Mouse (Mus musculus) G1E (cell line): ENCODE measurements around the gene Col19a1. TPM values are rescaled to one million over a fixed set of nuclear protein-coding genes. Genes with fewer than 3 reads are reported as not detected.

Experiments
- ATAC-seq: 2 replicates; pipeline ENCODE4 v1.8.0; 2016; ENCODE audit warnings: mild to moderate bottlenecking; ENCODE audit not compliant: insufficient number of reproducible peaks, poor library complexity, low FRiP score, severe bottlenecking; ENCODE audit errors: extremely low read depth
- DNase-seq: peaks from one replicate; pipeline ENCODE4 v3.0.0; 2012; ENCODE audit warnings: low spot score
- H3K27me3 ChIP-seq: 2 replicates; pipeline ENCODE4 v1.6.1; 2012; ENCODE audit warnings: mild to moderate bottlenecking, low read length, inconsistent platforms; ENCODE audit not compliant: insufficient read depth
- H3K36me3 ChIP-seq: replicated peaks from 2 replicates; pipeline ENCODE3; 2012; ENCODE audit warnings: mild to moderate bottlenecking, inconsistent platforms
- H3K4me1 ChIP-seq: 2 replicates; pipeline ENCODE4 v1.6.1; 2012; ENCODE audit warnings: low read depth, low read length, inconsistent platforms, mixed read lengths; ENCODE audit not compliant: insufficient read depth
- H3K4me3 ChIP-seq: 2 replicates; pipeline ENCODE4 v1.5.1; 2012; ENCODE audit warnings: low read depth, mild to moderate bottlenecking, inconsistent platforms, low read length, moderate library complexity, mixed read lengths
- H3K9me3 ChIP-seq: replicated peaks from 2 replicates; pipeline ENCODE4 v1.6.1; 2012; ENCODE audit warnings: inconsistent platforms
- CTCF ChIP-seq: IDR thresholded peaks from 2 replicates; pipeline ENCODE4 v1.5.1; 2012; ENCODE audit warnings: low read depth, low read length, inconsistent platforms, mixed read lengths
- GATA1 ChIP-seq: IDR thresholded peaks from 2 replicates; pipeline ENCODE4 v1.6.1; 2012; ENCODE audit warnings: borderline replicate concordance, low read length, inconsistent platforms, mixed read lengths
- GATA2 ChIP-seq: IDR thresholded peaks from 2 replicates; pipeline ENCODE4 v1.6.1; 2012; ENCODE audit warnings: low read depth, low read length, inconsistent platforms, borderline replicate concordance
- POLR2AphosphoS5 ChIP-seq: IDR thresholded peaks from 2 replicates; pipeline ENCODE4 v1.6.1; 2012; ENCODE audit warnings: low read depth, low read length, inconsistent platforms; ENCODE audit not compliant: insufficient replicate concordance
- TAL1 ChIP-seq: conservative IDR thresholded peaks from 2 replicates; pipeline ENCODE4 v1.6.1; 2012; ENCODE audit warnings: low read depth, low read length, inconsistent platforms, mixed read lengths
- polyA plus RNA-seq: library from polyadenylated mRNA; stranded (reverse); fragments of >175 nt; gene quantifications from 2 replicates; pipeline ENCODE4 v1.2.3, GENCODE M21; 2012
- total RNA-seq, 2 experiments: library from RNA; stranded (forward) in 1 of 2; stranded (reverse) in 1 of 2; fragments of 200-1000 nt in 1 of 2; fragments of >200 nt in 1 of 2; fragmentation: Nextera tagmentation in 1 of 2; gene quantifications; 2 replicates each; pipeline ENCODE4 v1.2.3; 2014 to 2017

Gene Col19a1
- total and polyA plus RNA-seq, 3 experiments: 0.22 TPM; not detected in 2

- Histone ChIP-seq H3K4me3 (no peak overlapping the region), H3K9me3 (no peaks in the 10 kb centered on the region), H3K36me3 (no peaks in the 10 kb centered on the region), H3K27me3 (no peaks in the 10 kb centered on the region), H3K4me1 (no peaks in the 10 kb centered on the region)
- DNase-seq (no peak), ATAC-seq (no peak)
- no peak for TF ChIP-seq CTCF
- no peak for TF ChIP-seq GATA2
- TF ChIP-seq TAL1: no peak
- TF ChIP-seq GATA1: no peak
- TF ChIP-seq POLR2AphosphoS5: no peak
Measured at GRCm38 (mm10) chr1:24303077-24303476, 284.2 kb downstream of the Col19a1 start.

- H3K4me3 ChIP-seq: no peak overlapping the region
- no peak for DNase-seq
Measured at GRCm38 (mm10) chr1:24302674-24303073, 284.6 kb downstream of the Col19a1 start.

GRCm38 (mm10) chr1:24300700-24301099, 286.6 kb downstream of the Col19a1 start:
- no peaks in the 10 kb centered on the region for H3K9me3 ChIP-seq
- ATAC-seq (no peak), DNase-seq (no peak)
- H3K4me3 ChIP-seq: no peak overlapping the region
- H3K36me3 ChIP-seq: no peaks in the 10 kb centered on the region
- H3K27me3 ChIP-seq: no peaks in the 10 kb centered on the region
- no peaks in the 10 kb centered on the region for H3K4me1 ChIP-seq
- TF ChIP-seq POLR2AphosphoS5 (no peak), CTCF (peak; percentile 34), TAL1 (no peak), GATA2 (no peak), GATA1 (no peak)

More at GRCm38 (mm10) chr1:24302674-24303073, 284.6 kb downstream of the Col19a1 start:
- TF ChIP-seq CTCF (peak; percentile 58), POLR2AphosphoS5 (no peak)
- H3K36me3 ChIP-seq: no peaks in the 10 kb centered on the region
- no peaks in the 10 kb centered on the region for H3K27me3 ChIP-seq
- H3K4me1 ChIP-seq: no peaks in the 10 kb centered on the region
- ATAC-seq: 0 out of 2 replicates have a peak, but pooled peaks have one; percentile 34
- H3K9me3 ChIP-seq: no peaks in the 10 kb centered on the region

GRCm38 (mm10) chr1:24294979-24295942, 292.0 kb downstream of the Col19a1 start:
- ATAC-seq: no peak
- no peak for TF ChIP-seq GATA1
- TF ChIP-seq TAL1: no peak
- no peak for TF ChIP-seq POLR2AphosphoS5
- no peak for TF ChIP-seq CTCF
- TF ChIP-seq GATA2: no peak
- H3K4me1 ChIP-seq: no peaks in the 10 kb centered on the region
- H3K4me3 ChIP-seq: no peak overlapping the region
- no peak for DNase-seq
- H3K9me3 ChIP-seq: no peaks in the 10 kb centered on the region
- no peaks in the 10 kb centered on the region for H3K27me3 ChIP-seq
- H3K36me3 ChIP-seq: no peaks in the 10 kb centered on the region

GRCm38 (mm10) chr1:24292515-24292914, 294.8 kb downstream of the Col19a1 start:
- no peaks in the 10 kb centered on the region for H3K9me3 ChIP-seq
- ATAC-seq (no peak), DNase-seq (no peak)
- no peaks in the 10 kb centered on the region for H3K4me1 ChIP-seq
- H3K36me3 ChIP-seq: no peaks in the 10 kb centered on the region
- no peaks in the 10 kb centered on the region for H3K27me3 ChIP-seq
- no peak for TF ChIP-seq GATA2
- TF ChIP-seq CTCF: no peak
- TF ChIP-seq POLR2AphosphoS5: no peak
- no peak for TF ChIP-seq TAL1
- no peak for TF ChIP-seq GATA1
- no peak overlapping the region for H3K4me3 ChIP-seq

GRCm38 (mm10) chr1:24286360-24286759, 300.9 kb downstream of the Col19a1 start:
- ATAC-seq (no peak), DNase-seq (no peak)
- no peak for TF ChIP-seq GATA1
- TF ChIP-seq TAL1: no peak
- TF ChIP-seq CTCF: no peak
- no peak for TF ChIP-seq GATA2
- TF ChIP-seq POLR2AphosphoS5: no peak
- no peaks in the 10 kb centered on the region for H3K27me3 ChIP-seq
- no peaks in the 10 kb centered on the region for H3K36me3 ChIP-seq
- H3K9me3 ChIP-seq: no peaks in the 10 kb centered on the region
- no peak overlapping the region for H3K4me3 ChIP-seq
- H3K4me1 ChIP-seq: no peaks in the 10 kb centered on the region
